Mouse (Mus musculus) midbrain, embryonic 16.5 days (tissue): ENCODE measurements around the gene Ylpm1. TPM values are rescaled to one million over a fixed set of nuclear protein-coding genes. Genes with fewer than 3 reads are reported as not detected.
A peak's percentile ranks its signal among the peaks of the same experiment; 100 is the strongest.

ENCODE experiments used
- ATAC-seq: fragments of 200-750 bp; cut with Nextera tagmentation; 2 replicates; pipeline ENCODE4 v1.8.0; 2017; ENCODE audit warnings: moderate TSS enrichment
- H3K27ac ChIP-seq: fragments of 300-500 bp; sonication (generic); 2 replicates; pipeline ENCODE4 v1.5.1; 2014; ENCODE audit warnings: mild to moderate bottlenecking, low read length, mixed read lengths
- H3K27me3 ChIP-seq: fragments of 300-500 bp; sonication (generic); 2 replicates; pipeline ENCODE4 v1.6.1; 2014; ENCODE audit warnings: low read depth, low read length, mixed read lengths; ENCODE audit not compliant: control insufficient read depth, insufficient read depth
- H3K36me3 ChIP-seq: fragments of 300-500 bp; sonication (generic); 2 replicates; pipeline ENCODE4 v1.6.1; 2014; ENCODE audit warnings: mild to moderate bottlenecking, low read length, moderate library complexity, mixed read lengths; ENCODE audit not compliant: control insufficient read depth, insufficient read depth
- H3K4me1 ChIP-seq: fragments of 300-500 bp; sonication (generic); 2 replicates; pipeline ENCODE4 v1.6.1; 2014; ENCODE audit warnings: mild to moderate bottlenecking, low read length, mixed read lengths; ENCODE audit not compliant: control insufficient read depth, insufficient read depth
- H3K4me2 ChIP-seq: fragments of 300-500 bp; sonication (generic); 2 replicates; pipeline ENCODE4 v1.6.1; 2014; ENCODE audit warnings: mild to moderate bottlenecking, low read length, mixed read lengths
- H3K4me3 ChIP-seq: fragments of 300-500 bp; sonication (generic); 2 replicates; pipeline ENCODE4 v1.5.1; 2014; ENCODE audit warnings: low read depth, mild to moderate bottlenecking, low read length, moderate library complexity, mixed read lengths
- H3K9ac ChIP-seq: fragments of 300-500 bp; sonication (generic); 2 replicates; pipeline ENCODE4 v1.6.1; 2014; ENCODE audit warnings: low read depth, low read length, mixed read lengths
- H3K9me3 ChIP-seq: fragments of 300-500 bp; sonication (generic); replicated peaks from 2 replicates; pipeline ENCODE4 v1.6.1; 2014; ENCODE audit warnings: mild to moderate bottlenecking, low read length, mixed read lengths; ENCODE audit not compliant: control insufficient read depth, poor library complexity, severe bottlenecking
- WGBS: fragments of 180-500 bp; shearing (Covaris S2); extraction: QIAGEN DNeasy Blood & Tissue Kit; methylation state at CpG from one replicate; pipeline ENCODE4 v1.1.7; 2014; 5-methylcytosine and 5-hydroxymethylcytosine counted together
- polyA plus RNA-seq: library from polyadenylated mRNA; unstranded; fragments of >200 nt; fragmentation: Nextera tagmentation; extraction: Ambion mirVana; gene quantifications from 2 replicates; pipeline ENCODE4 v1.2.1, GENCODE M21; 2015

The Ylpm1 gene
- polyA plus RNA-seq, 1 experiment from 2014 or later: 30.3 TPM

GRCm38 (mm10) chr12:85110698-85111592 is 114.8 kb downstream of the Ylpm1 start, which contains the start of the genes Prox2 and Dlst:
Prox2 (minus strand) TSS chr12:85110759.
Dlst (plus strand) TSS chr12:85110833.
- Histone ChIP-seq H3K4me1 (peaks cover 26% of the 10 kb centered on the region), H3K27ac (peak within 1 kb of the TSS; percentile 81), H3K4me2 (peak within 1 kb of the TSS; percentile 97), H3K4me3 (peak within 1 kb of the TSS; percentile 99), H3K36me3 (peaks cover 9% of the 10 kb centered on the region; the same call in 1 of the 2 replicates), H3K27me3 (no peaks in the 10 kb centered on the region), H3K9me3 (no peaks in the 10 kb centered on the region), H3K9ac (peak within 1 kb of the TSS; percentile 97)
- WGBS: under 1% methylated on average over 83 of the region's 83 CpGs
- ATAC-seq: peak; percentile 97

GRCm38 (mm10) chr12:85112550-85113251 is 116.6 kb downstream of the Ylpm1 start:
- no peak for ATAC-seq
- H3K4me3 ChIP-seq: no peak overlapping the region
- H3K4me1 ChIP-seq: peaks cover 23% of the 10 kb centered on the region
- no peak overlapping the region for H3K27ac ChIP-seq
- no peaks in the 10 kb centered on the region for H3K9me3 ChIP-seq
- no peak overlapping the region for H3K9ac ChIP-seq
- 92% methylated on average over 7 of the region's 7 CpGs for WGBS
- peaks cover 9% of the 10 kb centered on the region; the same call in 1 of the 2 replicates for H3K36me3 ChIP-seq
- H3K4me2 ChIP-seq: no peak overlapping the region
- no peaks in the 10 kb centered on the region for H3K27me3 ChIP-seq

GRCm38 (mm10) chr12:85113337-85113736 is 117.2 kb downstream of the Ylpm1 start:
- Histone ChIP-seq H3K27ac (no peak overlapping the region), H3K4me1 (peaks cover 23% of the 10 kb centered on the region), H3K9ac (no peak overlapping the region), H3K9me3 (no peaks in the 10 kb centered on the region), H3K4me3 (no peak overlapping the region), H3K27me3 (no peaks in the 10 kb centered on the region), H3K4me2 (no peak overlapping the region), H3K36me3 (peaks cover 12% of the 10 kb centered on the region; the same call in 1 of the 2 replicates)
- ATAC-seq: no peak
- WGBS: 94% methylated on average over 3 of the region's 3 CpGs

- 96% methylated on average over 3 of the region's 3 CpGs for WGBS
- no peak overlapping the region for H3K4me2 ChIP-seq
- no peak overlapping the region for H3K4me3 ChIP-seq
- H3K27ac ChIP-seq: no peak overlapping the region
- no peak for ATAC-seq
- no peaks in the 10 kb centered on the region for H3K9me3 ChIP-seq
- peaks cover 17% of the 10 kb centered on the region; the same call in 1 of the 2 replicates for H3K36me3 ChIP-seq
- H3K4me1 ChIP-seq: peaks cover 23% of the 10 kb centered on the region
- H3K9ac ChIP-seq: no peak overlapping the region
- no peaks in the 10 kb centered on the region for H3K27me3 ChIP-seq
These were observed 117.8 kb downstream of the Ylpm1 start for GRCm38 (mm10) chr12:85113917-85114316.

GRCm38 (mm10) chr12:85115678-85116077 is 119.6 kb downstream of the Ylpm1 start:
- no peak overlapping the region for H3K4me2 ChIP-seq
- no peaks in the 10 kb centered on the region for H3K9me3 ChIP-seq
- no peak overlapping the region for H3K27ac ChIP-seq
- H3K27me3 ChIP-seq: no peaks in the 10 kb centered on the region
- H3K4me1 ChIP-seq: peaks cover 17% of the 10 kb centered on the region
- peaks cover 20% of the 10 kb centered on the region; the same call in 1 of the 2 replicates for H3K36me3 ChIP-seq
- no peak overlapping the region for H3K4me3 ChIP-seq
- no peak for ATAC-seq
- H3K9ac ChIP-seq: no peak overlapping the region
- WGBS: 75% methylated on average over 7 of the region's 7 CpGs

Other genes starting within 250 kb of the Ylpm1 start
- 53.0 and 54.8 TPM in 2 replicates for gene Npc2, start 223.2 kb upstream of the Ylpm1 start, polyA plus RNA-seq
- gene Isca2, start 223.1 kb upstream of the Ylpm1 start, polyA plus RNA-seq: 131 and 137 TPM in 2 replicates
- gene Ltbp2, start 119.8 kb upstream of the Ylpm1 start, polyA plus RNA-seq: 0.11 TPM in 1 of 2 replicates, not detected in the other
- 75.7 and 82.0 TPM in 2 replicates for gene Fcf1, start 25.4 kb upstream of the Ylpm1 start, polyA plus RNA-seq
- gene Arel1, start 25.4 kb upstream of the Ylpm1 start, polyA plus RNA-seq: 37.9 and 38.4 TPM in 2 replicates
- gene Prox2, start 114.4 kb downstream of the Ylpm1 start, polyA plus RNA-seq: 1.2 and 1.9 TPM in 2 replicates
- gene Dlst, start 114.5 kb downstream of the Ylpm1 start, polyA plus RNA-seq: 103 and 104 TPM in 2 replicates
- gene Rps6kl1, start 154.9 kb downstream of the Ylpm1 start, polyA plus RNA-seq: 39.3 and 43.3 TPM in 2 replicates
- gene Pgf, start 181.5 kb downstream of the Ylpm1 start, polyA plus RNA-seq: 8.0 and 9.0 TPM in 2 replicates
- 72.5 and 75.2 TPM in 2 replicates for gene Eif2b2, start 223.2 kb downstream of the Ylpm1 start, polyA plus RNA-seq